Mouse (Mus musculus) G1E-ER4 (cell line): ENCODE results near the gene Mast4. TPM values are rescaled to one million over a fixed set of nuclear protein-coding genes. Genes with fewer than 3 reads are reported as not detected.

Experiments used
- GATA1 ChIP-seq: IDR thresholded peaks from one replicate; pipeline ENCODE4 v1.8.0; 2012; ENCODE audit warnings: low read length, inconsistent platforms
- polyA plus RNA-seq: library from polyadenylated mRNA; stranded (reverse); fragments of >175 nt; gene quantifications from 2 replicates; pipeline ENCODE4 v1.2.3, GENCODE M21; 2012

Gene Mast4
- polyA plus RNA-seq, 1 experiment = 2.4 TPM

- TF ChIP-seq GATA1 = no peak
Measured at GRCm38 (mm10) chr13:102733063-102733462, 601.2 kb downstream of the Mast4 start.

GRCm38 (mm10) chr13:102728035-102728434 lies 606.3 kb downstream of the Mast4 start:
- TF ChIP-seq GATA1 = no peak

DNA sequence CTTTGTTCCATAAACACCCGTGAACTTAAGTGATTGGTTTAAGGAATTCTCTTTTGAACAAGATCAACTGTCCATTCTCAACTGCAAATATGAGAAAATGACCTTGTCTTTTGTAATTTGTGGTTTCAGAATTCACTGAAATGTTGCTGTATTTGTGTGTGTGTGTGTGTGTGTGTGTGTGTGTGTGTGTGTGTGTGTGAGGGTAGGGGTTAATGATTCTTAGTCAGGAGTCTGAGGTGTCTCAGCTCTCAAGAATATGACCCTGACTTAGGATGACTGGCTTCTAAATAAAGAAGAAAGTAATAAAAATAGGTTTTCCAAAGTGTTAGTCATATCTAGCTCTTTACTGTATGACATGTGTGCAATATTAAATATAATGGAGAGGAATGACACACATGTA lies 607.4 kb downstream of the Mast4 start:
- no peak for TF ChIP-seq GATA1

DNA sequence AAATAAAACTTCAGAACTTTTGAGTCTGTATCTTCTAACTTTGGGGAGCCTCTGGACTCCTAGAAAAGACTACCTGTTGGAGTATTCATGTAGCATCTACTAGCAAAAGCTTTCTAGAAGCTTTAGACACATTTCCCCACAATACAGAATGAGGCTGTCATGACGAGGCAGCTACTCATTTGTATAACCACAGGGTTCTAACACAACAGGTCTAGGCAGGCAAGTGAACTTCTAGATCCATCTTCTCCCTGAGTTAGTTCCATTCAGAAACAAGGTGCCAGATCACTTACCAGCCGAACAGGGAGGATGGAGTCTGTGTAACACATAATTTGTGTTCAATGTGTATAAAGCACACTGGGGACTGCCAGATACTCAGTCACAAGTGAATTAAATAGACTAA lies 608.4 kb downstream of the Mast4 start:
- no peak for TF ChIP-seq GATA1

GRCm38 (mm10) chr13:102725416-102725815 lies 608.9 kb downstream of the Mast4 start:
- no peak for TF ChIP-seq GATA1

GRCm38 (mm10) chr13:102716973-102717372 lies 617.3 kb downstream of the Mast4 start:
- no peak for TF ChIP-seq GATA1

DNA sequence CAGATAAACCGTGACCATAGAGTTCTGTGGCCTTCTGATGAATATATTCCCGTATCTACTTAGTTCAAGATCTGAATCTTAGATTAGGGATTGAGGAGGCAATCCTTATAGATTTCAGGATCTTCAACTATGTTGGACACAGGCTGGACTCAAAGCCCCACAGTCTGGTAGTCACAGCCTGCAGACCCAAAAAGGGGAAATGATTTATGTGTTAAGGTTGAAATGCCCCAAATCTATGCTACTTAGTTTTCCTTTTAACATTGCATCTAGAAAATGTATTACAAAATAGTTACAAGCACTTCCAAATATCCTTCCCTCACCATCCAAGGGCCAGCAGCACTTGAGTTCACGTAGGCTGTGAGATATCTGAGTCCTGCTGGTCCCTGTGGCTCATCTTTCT lies 633.6 kb downstream of the Mast4 start:
- TF ChIP-seq GATA1 = no peak

DNA sequence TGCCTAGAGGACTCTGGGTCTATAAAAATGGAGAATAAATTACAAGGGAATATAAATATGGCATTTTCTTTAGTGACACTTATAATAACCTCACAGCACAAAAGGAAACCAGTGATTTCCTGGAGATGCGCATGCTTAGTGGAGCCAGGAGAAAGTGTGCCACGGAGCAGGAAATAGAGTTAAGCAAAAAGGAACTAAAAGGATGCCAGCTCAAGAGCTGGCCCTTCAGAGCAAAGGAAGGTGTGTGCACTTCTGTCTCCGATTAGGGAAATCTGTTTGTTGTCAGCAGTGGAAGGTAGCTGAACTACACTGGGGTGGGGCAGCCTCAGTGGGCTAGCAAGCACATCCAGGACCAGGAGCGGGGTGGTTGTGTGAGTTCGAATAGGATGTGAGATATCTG lies 634.1 kb downstream of the Mast4 start:
- TF ChIP-seq GATA1 = no peak

DNA sequence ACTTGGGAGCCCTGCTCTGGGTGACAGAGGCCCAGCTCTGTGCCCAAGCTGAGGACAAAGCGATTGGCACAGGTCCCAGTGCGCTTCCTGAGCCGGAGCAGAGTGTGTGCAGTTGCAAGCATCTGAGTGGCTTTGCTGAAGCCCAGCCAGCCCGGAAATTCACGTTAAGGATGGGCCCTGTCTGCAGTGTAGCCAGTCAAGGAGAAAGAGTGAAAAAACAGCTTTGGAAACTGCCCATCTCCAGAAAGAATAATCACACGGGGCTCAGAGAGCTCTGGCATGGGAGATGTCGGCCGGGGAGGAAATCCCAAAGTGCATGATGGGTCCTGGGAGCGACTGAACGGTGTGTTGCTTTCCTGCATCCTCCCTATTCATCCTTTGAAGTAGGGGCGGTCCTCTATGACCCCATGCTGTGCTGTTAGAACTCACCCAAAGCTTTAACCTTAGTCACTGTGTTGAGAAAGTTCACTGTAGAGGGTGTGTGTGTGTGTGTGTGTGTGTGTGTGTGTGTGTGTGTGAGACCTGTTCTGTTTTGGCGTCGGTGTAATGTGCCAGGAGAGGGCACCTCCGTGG lies 635.5 kb downstream of the Mast4 start:
- no peak for TF ChIP-seq GATA1

DNA sequence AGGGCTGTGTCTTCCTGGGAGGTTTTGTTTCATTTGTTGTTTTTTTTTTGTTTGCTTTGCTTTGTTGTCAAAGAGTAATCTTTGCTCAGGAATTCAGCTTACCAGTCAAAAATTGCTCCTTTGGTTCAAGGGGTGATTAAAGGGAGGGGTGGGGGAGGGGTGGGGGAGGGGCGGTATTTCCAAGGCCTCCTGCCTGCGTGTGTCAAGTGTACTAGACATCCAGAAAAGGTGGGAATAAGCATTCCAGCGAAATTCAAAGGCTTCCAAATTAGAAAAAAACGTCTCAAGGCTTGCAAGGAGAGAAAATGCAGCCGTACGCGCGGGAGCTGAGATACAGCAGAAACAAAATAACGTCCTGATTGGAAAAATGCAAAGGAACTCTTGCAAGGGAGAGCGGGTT lies 636.0 kb downstream of the Mast4 start:
- no peak for TF ChIP-seq GATA1

GRCm38 (mm10) chr13:102695121-102695905 lies 639.0 kb downstream of the Mast4 start:
- TF ChIP-seq GATA1 = no peak

DNA sequence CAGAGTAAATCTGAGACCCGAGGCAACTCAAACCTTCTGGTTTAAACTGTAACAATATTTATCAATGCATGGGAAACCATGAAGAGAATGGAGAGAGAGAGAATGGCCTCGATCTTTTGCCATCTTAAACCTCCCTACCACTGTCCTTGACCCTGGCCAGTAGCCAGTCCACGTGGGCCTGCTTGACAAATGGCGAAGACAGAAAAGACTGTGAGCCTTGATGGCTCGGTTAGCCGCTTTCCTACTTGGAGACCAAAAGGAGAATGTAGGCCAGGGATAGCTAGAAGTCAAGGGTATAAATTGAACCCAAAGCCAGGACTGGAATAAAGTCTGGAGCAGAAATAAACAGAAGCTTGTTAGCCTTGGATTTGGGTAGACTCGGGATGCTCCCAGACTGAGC lies 640.1 kb downstream of the Mast4 start:
- TF ChIP-seq GATA1 = no peak

GRCm38 (mm10) chr13:102693341-102693801 lies 640.9 kb downstream of the Mast4 start, which contains the start of gene Cd180:
Gene Cd180, plus strand, starts transcription at chr13:102693558.
- no peak for TF ChIP-seq GATA1

DNA sequence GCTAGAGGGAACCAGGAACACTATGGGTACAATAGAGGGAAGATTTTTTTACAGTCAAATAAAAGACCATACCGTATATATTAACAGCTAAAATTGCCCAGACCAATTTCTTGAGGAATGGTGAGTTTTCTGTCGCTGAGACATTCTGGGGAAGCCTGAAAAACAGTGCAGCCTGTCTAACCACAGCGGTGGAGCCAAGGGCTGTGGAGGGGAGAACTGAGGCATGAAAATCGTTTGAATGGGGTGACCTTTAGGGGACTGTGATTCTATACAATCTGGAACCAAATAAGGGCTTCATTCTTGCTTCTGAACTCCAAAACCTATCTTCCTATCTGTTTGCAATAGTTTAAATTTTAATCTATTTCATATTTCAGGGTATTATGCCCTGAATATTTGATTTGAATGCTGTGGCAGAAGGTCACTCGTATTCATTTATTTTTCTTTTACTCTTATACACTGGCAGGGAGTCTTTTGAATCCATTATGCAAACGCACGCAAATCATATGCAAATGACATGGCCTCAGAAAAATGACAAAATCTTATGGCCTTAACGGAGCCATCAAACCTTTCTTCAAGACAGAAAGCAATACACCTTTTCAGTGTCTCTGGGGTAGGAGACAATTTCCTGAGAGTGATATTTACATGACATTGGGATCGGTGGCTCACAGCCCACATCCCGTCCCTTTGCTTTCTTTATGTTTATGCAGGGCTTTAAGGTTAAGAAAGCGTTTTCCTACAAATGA lies 642.7 kb downstream of the Mast4 start:
- no peak for TF ChIP-seq GATA1

DNA sequence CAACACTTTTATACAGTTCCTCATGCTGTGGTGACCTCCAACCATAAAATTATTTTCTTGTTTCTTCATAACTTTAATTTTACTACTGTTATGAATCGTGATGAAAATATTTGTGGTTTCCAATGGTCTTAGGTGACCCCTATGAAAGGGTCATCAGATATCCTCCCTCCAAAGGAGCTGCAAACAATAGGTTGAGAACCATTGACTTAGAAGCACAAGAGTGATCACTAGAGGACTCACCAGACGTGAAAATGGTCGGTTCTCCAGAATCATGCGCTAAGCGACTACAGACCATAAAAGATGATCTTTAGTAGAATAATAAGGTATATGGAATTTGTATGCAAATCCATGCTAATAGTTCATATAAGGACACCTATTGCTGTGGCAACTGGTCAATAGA lies 644.1 kb downstream of the Mast4 start:
- TF ChIP-seq GATA1 = no peak
